Mouse (Mus musculus) heart, postnatal 10 days (tissue): ENCODE data around the gene Olfr788. TPM values are rescaled to one million over a fixed set of nuclear protein-coding genes. Genes with fewer than 3 reads are reported as not detected.

ENCODE experiments used
- DNase-seq, 2 experiments: peaks; one replicate each; pipeline ENCODE4 v3.0.0; 2021
- intact Hi-C: fragments of 180-260 bp; cut with DNase I; formaldehyde crosslinking; loops from one replicate; pipeline ENCODE4 v1.15.1; 2025
- total RNA-seq, 2 experiments: library from RNA; stranded (reverse); gene quantifications; 2 replicates each; pipeline ENCODE4 v1.2.3; 2021

Gene Olfr788
- total RNA-seq: not detected

DNA sequence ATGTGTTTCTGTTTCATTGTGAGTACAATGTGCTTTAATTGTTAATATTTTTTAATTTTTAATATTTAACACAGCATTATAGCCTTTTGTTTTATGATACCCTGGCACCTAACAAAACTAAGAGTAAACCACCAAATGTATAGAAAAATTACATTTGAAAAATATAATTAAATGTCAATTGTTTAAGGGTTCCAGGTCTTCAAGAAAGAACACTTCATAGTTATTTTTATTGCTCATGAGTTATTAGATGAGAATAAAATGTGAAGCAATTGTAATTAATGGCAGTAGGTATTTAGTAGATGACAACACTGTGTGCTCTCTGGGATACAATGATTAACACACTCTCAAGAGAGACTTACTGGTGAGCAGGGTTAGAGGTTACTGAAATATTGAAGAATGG lies at the start of gene Olfr788:
TSS of gene Olfr788 (plus strand) at position 301 of the 400 bp plus-strand sequence.
- intact Hi-C loops: no loop called here
- DNase-seq: no peak

DNA sequence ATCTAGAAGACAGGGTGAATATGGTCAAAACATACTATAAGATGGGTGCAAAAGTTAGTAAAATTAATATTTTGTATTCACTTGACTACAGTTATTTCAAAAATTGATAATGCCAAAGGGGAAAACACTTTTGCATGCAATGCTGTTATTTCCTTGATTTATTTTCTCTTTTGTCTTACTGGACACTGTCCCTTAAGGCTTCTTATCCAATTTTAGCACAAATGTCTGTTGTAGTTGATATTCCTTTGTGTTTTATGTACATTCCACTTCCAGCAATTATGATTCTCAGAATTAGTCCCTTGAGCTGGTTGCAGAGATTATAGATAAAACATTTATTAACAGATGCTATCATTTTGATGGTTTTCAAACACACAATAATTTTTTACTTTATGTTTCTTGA lies 43.8 kb upstream of the Olfr788 start, which contains the start of gene Olfr786:
TSS of gene Olfr786 (plus strand) at position 301 of the 400 bp plus-strand sequence.
- intact Hi-C loops: no loop called here
- DNase-seq: no peak

DNA sequence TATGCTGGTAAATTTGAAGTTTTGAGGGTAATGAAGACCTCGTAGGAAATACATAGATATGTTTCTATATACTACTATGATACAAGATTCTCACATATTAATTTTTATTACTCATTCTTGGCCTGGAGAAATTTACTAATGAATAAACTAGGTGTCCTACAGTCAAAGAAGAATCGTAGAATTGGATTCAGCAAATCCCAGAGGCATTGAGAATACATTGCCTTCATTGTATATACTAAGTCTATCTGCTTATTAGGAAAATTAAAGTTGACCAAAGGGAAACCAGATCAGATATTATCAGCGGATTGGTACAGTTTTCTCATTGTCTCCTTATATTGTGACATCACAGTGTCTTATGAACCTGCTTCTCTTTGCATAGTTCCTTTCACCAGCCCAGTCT lies 9.2 kb upstream of the Olfr788 start, which contains the start of gene Olfr787:
TSS of gene Olfr787 (plus strand) at position 301 of the 400 bp plus-strand sequence.
- no peak for DNase-seq
- intact Hi-C loops: no loop called here

- no peak for DNase-seq
- intact Hi-C loops: no loop called here
Observed at GRCm38 (mm10) chr10:129473256-129473655, 2.5 kb downstream of the Olfr788 start.

DNA sequence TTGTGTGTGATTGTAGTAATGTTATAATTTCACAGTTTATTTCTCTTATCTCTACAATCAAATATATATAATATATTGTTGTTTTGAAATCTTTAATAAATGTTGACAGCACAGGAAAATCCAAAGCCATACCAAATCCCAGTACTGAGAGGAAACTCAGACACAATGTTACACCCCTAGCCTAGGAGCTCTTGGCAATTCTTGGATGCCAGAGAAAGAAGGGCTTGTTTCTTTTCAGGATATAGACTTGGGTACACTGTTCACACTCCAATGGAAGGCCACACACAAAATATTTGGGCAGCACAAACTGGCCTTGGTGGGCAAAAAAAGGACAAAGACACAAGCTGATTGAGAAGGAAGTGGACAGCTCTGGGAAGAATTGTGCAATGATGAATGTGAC lies 2.9 kb downstream of the Olfr788 start:
- no peak for DNase-seq
- intact Hi-C loops: no loop called here

GRCm38 (mm10) chr10:129484452-129484851 lies 13.7 kb downstream of the Olfr788 start, which contains the start of gene Olfr789:
Olfr789 (plus strand) TSS chr10:129484752.
- no peak for DNase-seq
- intact Hi-C loops: no loop called here

- DNase-seq: no peak
- intact Hi-C loops: no loop called here
Observed at GRCm38 (mm10) chr10:129490101-129490500, 19.3 kb downstream of the Olfr788 start.

DNA sequence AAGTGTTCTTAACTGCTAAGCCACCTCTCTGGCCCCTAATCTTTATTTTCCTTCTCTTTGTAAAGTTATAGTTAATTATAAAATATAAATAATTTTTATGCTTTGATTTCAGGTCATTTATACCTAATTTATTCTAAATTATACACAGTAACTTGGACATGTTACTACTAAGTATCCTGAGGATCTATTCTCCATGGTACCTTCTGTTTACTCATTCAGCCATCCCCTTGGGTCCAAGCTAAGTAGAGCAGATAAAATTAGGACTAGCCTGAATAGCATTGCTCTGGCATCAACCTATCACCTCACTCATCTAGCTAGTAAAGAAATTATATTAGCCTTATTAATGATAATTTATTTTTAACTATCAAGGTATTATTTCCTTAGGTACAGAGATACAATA lies 27.4 kb downstream of the Olfr788 start, which contains the start of gene Olfr790:
TSS of gene Olfr790 (plus strand) at position 301 of the 400 bp plus-strand sequence.
- intact Hi-C loops: no loop called here
- no peak for DNase-seq

- intact Hi-C loops: no loop called here
- DNase-seq: no peak
Observed at GRCm38 (mm10) chr10:129521492-129521891, 50.7 kb downstream of the Olfr788 start, which contains the start of gene Olfr791. Olfr791 (plus strand) TSS chr10:129521792.

Other genes with a start within 250 kb of the Olfr788 start
- gene Olfr774, start 234.8 kb upstream of the Olfr788 start, total RNA-seq: not detected
- gene Olfr775, start 222.6 kb upstream of the Olfr788 start, total RNA-seq: not detected
- gene Olfr776, start 211.9 kb upstream of the Olfr788 start, total RNA-seq: not detected
- not detected for gene Olfr777, start 199.5 kb upstream of the Olfr788 start, total RNA-seq
- gene Olfr780, start 152.9 kb upstream of the Olfr788 start, total RNA-seq: not detected
- gene Olfr781, start 142.1 kb upstream of the Olfr788 start, total RNA-seq: not detected
- not detected for gene Olfr782, start 122.1 kb upstream of the Olfr788 start, total RNA-seq
- gene Olfr784, start 86.9 kb upstream of the Olfr788 start, total RNA-seq: not detected
- not detected for gene Olfr785, start 65.6 kb upstream of the Olfr788 start, total RNA-seq
- not detected for gene Olfr786, start 43.7 kb upstream of the Olfr788 start, total RNA-seq
- not detected for gene Olfr787, start 9.1 kb upstream of the Olfr788 start, total RNA-seq
- not detected for gene Olfr789, start 13.8 kb downstream of the Olfr788 start, total RNA-seq
- gene Olfr790, start 27.5 kb downstream of the Olfr788 start, total RNA-seq: not detected
- gene Olfr791, start 50.8 kb downstream of the Olfr788 start, total RNA-seq: not detected
- not detected for gene Olfr792, start 68.2 kb downstream of the Olfr788 start, total RNA-seq
- gene Olfr794, start 96.7 kb downstream of the Olfr788 start, total RNA-seq: not detected
- not detected for gene Olfr796, start 141.6 kb downstream of the Olfr788 start, total RNA-seq
- gene Olfr798, start 156.9 kb downstream of the Olfr788 start, total RNA-seq: not detected
- not detected for gene Olfr799, start 166.5 kb downstream of the Olfr788 start, total RNA-seq
- not detected for gene Olfr800, start 186.7 kb downstream of the Olfr788 start, total RNA-seq
- not detected for gene Olfr801, start 202.9 kb downstream of the Olfr788 start, total RNA-seq
- gene Olfr802, start 217.2 kb downstream of the Olfr788 start, total RNA-seq: not detected
- gene Olfr803, start 223.3 kb downstream of the Olfr788 start, total RNA-seq: not detected
- gene Olfr804, start 232.2 kb downstream of the Olfr788 start, total RNA-seq: not detected